Mouse (Mus musculus) liver, embryonic 13.5 days (tissue): ENCODE measurements at regions not wholly inside any gene's neighbourhood (a gene's known extent, or its start where the extent isn't known, plus 50 kb on each side); places are given as distances from the start of the nearest gene placed in this dataset.

ENCODE experiments used
- ATAC-seq: fragments of 200-750 bp; cut with Nextera tagmentation; 2 replicates; pipeline ENCODE4 v1.8.0; 2017; ENCODE audit warnings: low read depth, mild to moderate bottlenecking, moderate number of reproducible peaks, moderate library complexity
- DNase-seq: peaks from one replicate; pipeline ENCODE4 v3.0.0; 2022
- H3K27ac ChIP-seq: fragments of 300-500 bp; sonication (generic); 2 replicates; pipeline ENCODE4 v1.5.1; 2015; ENCODE audit warnings: moderate library complexity, mild to moderate bottlenecking, inconsistent platforms
- H3K27me3 ChIP-seq: fragments of 300-500 bp; sonication (generic); 2 replicates; pipeline ENCODE4 v1.6.1; 2015; ENCODE audit warnings: mild to moderate bottlenecking, inconsistent platforms
- H3K36me3 ChIP-seq: fragments of 300-500 bp; sonication (generic); 2 replicates; pipeline ENCODE4 v1.6.1; 2015; ENCODE audit warnings: mild to moderate bottlenecking, inconsistent platforms
- H3K4me1 ChIP-seq: fragments of 300-500 bp; sonication (generic); replicated peaks from 2 replicates; pipeline ENCODE4 v1.6.1; 2015; ENCODE audit warnings: inconsistent platforms
- H3K4me2 ChIP-seq: fragments of 300-500 bp; sonication (generic); 2 replicates; pipeline ENCODE4 v1.6.1; 2015; ENCODE audit warnings: inconsistent platforms, mild to moderate bottlenecking, moderate library complexity
- H3K4me3 ChIP-seq: fragments of 300-500 bp; sonication (generic); replicated peaks from 2 replicates; pipeline ENCODE4 v1.5.1; 2015; ENCODE audit warnings: mild to moderate bottlenecking, inconsistent platforms
- H3K9ac ChIP-seq: fragments of 300-500 bp; sonication (generic); 2 replicates; pipeline ENCODE4 v1.6.1; 2015; ENCODE audit warnings: mild to moderate bottlenecking, inconsistent platforms
- H3K9me3 ChIP-seq: fragments of 300-500 bp; sonication (generic); replicated peaks from 2 replicates; pipeline ENCODE4 v1.6.1; 2016; ENCODE audit warnings: inconsistent platforms
- WGBS: fragments of 180-500 bp; shearing (Covaris S2); methylation state at CpG from one replicate; pipeline ENCODE4 v1.1.7; 2015; ENCODE audit not compliant: insufficient replicate concordance; 5-methylcytosine and 5-hydroxymethylcytosine counted together

GRCm38 (mm10) chr9:41754434-41755002 is 369.6 kb downstream of the Sorl1 start:
- 65% methylated on average over 6 of the region's 6 CpGs for WGBS
- no peaks in the 10 kb centered on the region for H3K27me3 ChIP-seq
- H3K4me3 ChIP-seq: no peak overlapping the region
- H3K9me3 ChIP-seq: no peaks in the 10 kb centered on the region
- no peak for ATAC-seq
- H3K9ac ChIP-seq: no peak overlapping the region
- no peaks in the 10 kb centered on the region for H3K4me1 ChIP-seq
- H3K36me3 ChIP-seq: no peaks in the 10 kb centered on the region
- no peak for DNase-seq
- H3K27ac ChIP-seq: no peak overlapping the region
- H3K4me2 ChIP-seq: no peak overlapping the region

- Histone ChIP-seq H3K4me1 (no peaks in the 10 kb centered on the region), H3K27me3 (no peaks in the 10 kb centered on the region), H3K4me2 (no peak overlapping the region), H3K4me3 (no peak overlapping the region), H3K27ac (no peak overlapping the region), H3K9ac (no peak overlapping the region), H3K36me3 (no peaks in the 10 kb centered on the region), H3K9me3 (no peaks in the 10 kb centered on the region)
- no peak for ATAC-seq
- DNase-seq: no peak
- WGBS: 59% methylated on average over 5 of the region's 5 CpGs
Observed at GRCm38 (mm10) chr9:41745979-41746647, 378.0 kb downstream of the Sorl1 start.

GRCm38 (mm10) chr9:41741500-41741899 is 382.6 kb downstream of the Sorl1 start:
- ATAC-seq: no peak
- no peak overlapping the region for H3K4me3 ChIP-seq
- no peak overlapping the region for H3K4me2 ChIP-seq
- H3K36me3 ChIP-seq: no peaks in the 10 kb centered on the region
- H3K9me3 ChIP-seq: no peaks in the 10 kb centered on the region
- H3K27me3 ChIP-seq: peaks cover 6% of the 10 kb centered on the region; the same call in 1 of the 2 replicates
- H3K9ac ChIP-seq: no peak overlapping the region
- no peak overlapping the region for H3K27ac ChIP-seq
- 60% methylated on average over 5 of the region's 5 CpGs for WGBS
- no peak for DNase-seq
- no peaks in the 10 kb centered on the region for H3K4me1 ChIP-seq

- Histone ChIP-seq H3K36me3 (no peaks in the 10 kb centered on the region), H3K4me3 (no peak overlapping the region), H3K4me1 (no peaks in the 10 kb centered on the region), H3K9ac (no peak overlapping the region), H3K27ac (no peak overlapping the region), H3K9me3 (no peaks in the 10 kb centered on the region), H3K4me2 (no peak overlapping the region), H3K27me3 (peaks cover 16% of the 10 kb centered on the region)
- ATAC-seq (no peak), DNase-seq (no peak)
- WGBS: 80% methylated on average over 8 of the region's 8 CpGs
Observed at GRCm38 (mm10) chr9:41740536-41740935, 383.6 kb downstream of the Sorl1 start.

- Histone ChIP-seq H3K4me3 (no peak overlapping the region), H3K27ac (no peak overlapping the region), H3K9me3 (no peaks in the 10 kb centered on the region), H3K9ac (no peak overlapping the region), H3K27me3 (peaks cover 19% of the 10 kb centered on the region), H3K4me2 (no peak overlapping the region), H3K36me3 (no peaks in the 10 kb centered on the region), H3K4me1 (no peaks in the 10 kb centered on the region)
- WGBS: 71% methylated on average over 6 of the region's 6 CpGs
- ATAC-seq (no peak), DNase-seq (no peak)
Observed at GRCm38 (mm10) chr9:41737671-41738070, 386.4 kb downstream of the Sorl1 start.

GRCm38 (mm10) chr9:41736881-41737280 is 387.2 kb downstream of the Sorl1 start:
- ATAC-seq (no peak), DNase-seq (no peak)
- Histone ChIP-seq H3K4me2 (no peak overlapping the region), H3K27me3 (peaks cover 19% of the 10 kb centered on the region), H3K9ac (no peak overlapping the region), H3K4me3 (no peak overlapping the region), H3K9me3 (no peaks in the 10 kb centered on the region), H3K4me1 (no peaks in the 10 kb centered on the region), H3K36me3 (no peaks in the 10 kb centered on the region), H3K27ac (no peak overlapping the region)
- 28% methylated on average over 6 of the region's 6 CpGs for WGBS

GRCm38 (mm10) chr9:41736234-41736859 is 387.8 kb downstream of the Sorl1 start:
- no peaks in the 10 kb centered on the region for H3K4me1 ChIP-seq
- 0 out of 2 replicates have a peak overlapping the region, but pooled peaks have one; percentile 13 for H3K4me3 ChIP-seq
- WGBS: 6% methylated on average over 16 of the region's 16 CpGs
- DNase-seq: no peak
- no peaks in the 10 kb centered on the region for H3K9me3 ChIP-seq
- no peak overlapping the region for H3K27ac ChIP-seq
- H3K4me2 ChIP-seq: peak overlapping the region; percentile 51
- H3K36me3 ChIP-seq: no peaks in the 10 kb centered on the region
- peaks cover 19% of the 10 kb centered on the region for H3K27me3 ChIP-seq
- ATAC-seq: no peak
- no peak overlapping the region for H3K9ac ChIP-seq

GRCm38 (mm10) chr9:41735448-41736233 is 388.5 kb downstream of the Sorl1 start:
- H3K4me2 ChIP-seq: peak overlapping the region; percentile 51
- H3K9me3 ChIP-seq: no peaks in the 10 kb centered on the region
- ATAC-seq: no peak
- H3K36me3 ChIP-seq: no peaks in the 10 kb centered on the region
- no peaks in the 10 kb centered on the region for H3K4me1 ChIP-seq
- no peak overlapping the region for H3K27ac ChIP-seq
- H3K9ac ChIP-seq: no peak overlapping the region
- H3K27me3 ChIP-seq: peaks cover 19% of the 10 kb centered on the region
- WGBS: 3% methylated on average over 22 of the region's 22 CpGs
- H3K4me3 ChIP-seq: peak overlapping the region; percentile 13; the same call in 1 of the 2 replicates
- no peak for DNase-seq

GRCm38 (mm10) chr9:41734925-41735447 is 389.1 kb downstream of the Sorl1 start:
- H3K4me1 ChIP-seq: no peaks in the 10 kb centered on the region
- ATAC-seq: no peak
- H3K27me3 ChIP-seq: peaks cover 19% of the 10 kb centered on the region
- H3K36me3 ChIP-seq: no peaks in the 10 kb centered on the region
- H3K27ac ChIP-seq: no peak overlapping the region
- no peak for DNase-seq
- no peak overlapping the region for H3K9ac ChIP-seq
- H3K9me3 ChIP-seq: no peaks in the 10 kb centered on the region
- no peak overlapping the region for H3K4me2 ChIP-seq
- no peak overlapping the region for H3K4me3 ChIP-seq
- WGBS: 14% methylated on average over 8 of the region's 8 CpGs

- no peak for DNase-seq
- Histone ChIP-seq H3K4me3 (no peak overlapping the region), H3K9ac (no peak overlapping the region), H3K4me1 (no peaks in the 10 kb centered on the region), H3K36me3 (no peaks in the 10 kb centered on the region), H3K9me3 (no peaks in the 10 kb centered on the region), H3K27me3 (no peaks in the 10 kb centered on the region), H3K4me2 (no peak overlapping the region), H3K27ac (no peak overlapping the region)
- no peak for ATAC-seq
- WGBS: 35% methylated on average over 4 of the region's 4 CpGs
Observed at GRCm38 (mm10) chr9:41721609-41722008, 402.5 kb downstream of the Sorl1 start.

GRCm38 (mm10) chr9:41715231-41715630 is 408.9 kb downstream of the Sorl1 start:
- Histone ChIP-seq H3K27ac (no peak overlapping the region), H3K27me3 (no peaks in the 10 kb centered on the region), H3K36me3 (no peaks in the 10 kb centered on the region), H3K9me3 (no peaks in the 10 kb centered on the region), H3K9ac (no peak overlapping the region), H3K4me1 (no peaks in the 10 kb centered on the region), H3K4me3 (no peak overlapping the region), H3K4me2 (no peak overlapping the region)
- no peak for DNase-seq
- ATAC-seq: no peak
